Mouse (Mus musculus): ENCODE measurements at regions not wholly inside any gene's neighbourhood (a gene's known extent, or its start where the extent isn't known, plus 50 kb on each side); places are given as distances from the start of the nearest gene placed in this dataset.
A peak's percentile ranks its signal among the peaks of the same experiment; 100 is the strongest.

- no peak for DNase-seq (ENCODE audit: low spot score in 2 of 2)
These were observed 66.0 kb downstream of the Amer2 start for GRCm38 (mm10) chr14:60439106-60439505.

- no peak for DNase-seq (ENCODE audit: low spot score in 2 of 2)
These were observed 70.9 kb downstream of the Amer2 start for GRCm38 (mm10) chr14:60443821-60444551.

GRCm38 (mm10) chr14:60444552-60444937 is 71.5 kb downstream of the Amer2 start:
- no peak for DNase-seq (ENCODE audit: low spot score in 2 of 2)

- DNase-seq (ENCODE audit: low spot score in 2 of 2) = no peak
These were observed 73.0 kb downstream of the Amer2 start for GRCm38 (mm10) chr14:60446037-60446436.

GRCm38 (mm10) chr14:60451216-60451615 is 78.2 kb downstream of the Amer2 start:
- no peak for DNase-seq (ENCODE audit: low spot score in 2 of 2)

- no peak for DNase-seq (ENCODE audit: low spot score in 2 of 2)
These were observed 78.6 kb downstream of the Amer2 start for GRCm38 (mm10) chr14:60451684-60452083.

- no peak for DNase-seq (ENCODE audit: low spot score in 2 of 2)
These were observed 83.7 kb downstream of the Amer2 start for GRCm38 (mm10) chr14:60456767-60457166.

GRCm38 (mm10) chr14:60484996-60485888 is 112.2 kb downstream of the Amer2 start:
- DNase-seq (ENCODE audit: low spot score in 2 of 2) = peak; percentile 27 to 39

- no peak for DNase-seq (ENCODE audit: low spot score in 2 of 2)
These were observed 112.8 kb downstream of the Amer2 start for GRCm38 (mm10) chr14:60485889-60486274.

- DNase-seq (ENCODE audit: low spot score in 2 of 2) = no peak
These were observed 113.3 kb downstream of the Amer2 start for GRCm38 (mm10) chr14:60486278-60486935.

- DNase-seq (ENCODE audit: low spot score in 2 of 2) = no peak
These were observed 116.1 kb downstream of the Amer2 start for GRCm38 (mm10) chr14:60489111-60489510.

GRCm38 (mm10) chr14:60490886-60491285 is 117.8 kb downstream of the Amer2 start:
- DNase-seq (ENCODE audit: low spot score in 2 of 2) = no peak

- no peak for DNase-seq (ENCODE audit: low spot score in 2 of 2)
These were observed 122.4 kb downstream of the Amer2 start for GRCm38 (mm10) chr14:60495441-60495840.

- no peak for DNase-seq (ENCODE audit: low spot score in 2 of 2)
These were observed 129.5 kb downstream of the Amer2 start for GRCm38 (mm10) chr14:60502552-60502951.

GRCm38 (mm10) chr14:60505066-60505465 is 128.7 kb upstream of the Spata13 start:
- DNase-seq (ENCODE audit: low spot score in 2 of 2) = no peak

GRCm38 (mm10) chr14:60506296-60506695 is 127.5 kb upstream of the Spata13 start:
- no peak for DNase-seq (ENCODE audit: low spot score in 2 of 2)

- DNase-seq (ENCODE audit: low spot score in 2 of 2) = no peak
These were observed 120.2 kb upstream of the Spata13 start for GRCm38 (mm10) chr14:60513560-60513959.

- no peak for DNase-seq (ENCODE audit: low spot score in 2 of 2)
These were observed 118.6 kb upstream of the Spata13 start for GRCm38 (mm10) chr14:60515094-60515786.

- no peak for DNase-seq (ENCODE audit: low spot score in 2 of 2)
These were observed 115.9 kb upstream of the Spata13 start for GRCm38 (mm10) chr14:60517891-60518290.

- DNase-seq (ENCODE audit: low spot score in 2 of 2) = no peak
These were observed 110.8 kb upstream of the Spata13 start for GRCm38 (mm10) chr14:60523010-60523409.

- no peak for DNase-seq (ENCODE audit: low spot score in 2 of 2)
These were observed 108.9 kb upstream of the Spata13 start for GRCm38 (mm10) chr14:60524869-60525268.

All from left cerebral cortex, adult 8-10 months (tissue).